Mouse (Mus musculus): ENCODE results near the gene Fgfr1op2. TPM values are rescaled to one million over a fixed set of nuclear protein-coding genes. Genes with fewer than 3 reads are reported as not detected.
A peak's percentile ranks its signal among the peaks of the same experiment; 100 is the strongest.

The Fgfr1op2 gene
- polyA plus RNA-seq, 1 experiment from 2014 or later = 99.2 TPM

GRCm38 (mm10) chr6:146631847-146632246 is 54.8 kb downstream of the Fgfr1op2 start:
- H3K4me2 ChIP-seq (replicated peaks; ENCODE audit: low read depth, low read length) = no peak overlapping the region
- H3K36me3 ChIP-seq (ENCODE audit: insufficient read depth, low read length) = no peaks in the 10 kb centered on the region
- WGBS = 79% methylated on average over 8 of the region's 8 CpGs
- no peak overlapping the region for H3K9ac ChIP-seq (replicated peaks; ENCODE audit: low read depth)
- no peaks in the 10 kb centered on the region for H3K9me3 ChIP-seq (ENCODE audit: low read length)
- H3K4me1 ChIP-seq (ENCODE audit: insufficient read depth, low read depth, low read length) = 0 out of 2 replicates have a peak, but pooled peaks cover 3% of the 10 kb centered on the region
- no peaks in the 10 kb centered on the region for H3K27me3 ChIP-seq (replicated peaks; ENCODE audit: insufficient read depth, low read length)
- no peak overlapping the region for H3K4me3 ChIP-seq (ENCODE audit: low read depth, low read length)
- no peak overlapping the region for H3K27ac ChIP-seq (ENCODE audit: low read length)
- ATAC-seq (no peak), DNase-seq (ENCODE audit: low spot score) (no peak)
- TF ChIP-seq CTCF (IDR thresholded peaks at IDR 0.05) (no peak), EP300 (IDR thresholded peaks at IDR 0.05) (no peak)

- H3K4me2 ChIP-seq (replicated peaks; ENCODE audit: low read depth, low read length) = no peak overlapping the region
- no peaks in the 10 kb centered on the region for H3K36me3 ChIP-seq (ENCODE audit: insufficient read depth, low read length)
- H3K27me3 ChIP-seq (replicated peaks; ENCODE audit: insufficient read depth, low read length) = no peaks in the 10 kb centered on the region
- DNase-seq (ENCODE audit: low spot score) = no peak
- WGBS = 82% methylated on average over 9 of the region's 9 CpGs
- ATAC-seq = no peak
- TF ChIP-seq EP300 (IDR thresholded peaks at IDR 0.05) (no peak), CTCF (IDR thresholded peaks at IDR 0.05) (no peak)
- no peak overlapping the region for H3K9ac ChIP-seq (replicated peaks; ENCODE audit: low read depth)
- H3K4me1 ChIP-seq (ENCODE audit: insufficient read depth, low read depth, low read length) = 0 out of 2 replicates have a peak, but pooled peaks cover 3% of the 10 kb centered on the region
- H3K9me3 ChIP-seq (ENCODE audit: low read length) = no peaks in the 10 kb centered on the region
- H3K4me3 ChIP-seq (ENCODE audit: low read depth, low read length) = no peak overlapping the region
- H3K27ac ChIP-seq (ENCODE audit: low read length) = no peak overlapping the region
Observed at GRCm38 (mm10) chr6:146632403-146632802, 55.4 kb downstream of the Fgfr1op2 start.

GRCm38 (mm10) chr6:146633097-146633496 is 56.1 kb downstream of the Fgfr1op2 start:
- H3K27ac ChIP-seq (ENCODE audit: low read length) = no peak overlapping the region
- no peak for DNase-seq (ENCODE audit: low spot score)
- no peak for TF ChIP-seq CTCF (IDR thresholded peaks at IDR 0.05)
- TF ChIP-seq EP300 (IDR thresholded peaks at IDR 0.05) = no peak
- no peak overlapping the region for H3K4me3 ChIP-seq (ENCODE audit: low read depth, low read length)
- no peaks in the 10 kb centered on the region for H3K36me3 ChIP-seq (ENCODE audit: insufficient read depth, low read length)
- 0 out of 2 replicates have a peak, but pooled peaks cover 3% of the 10 kb centered on the region for H3K4me1 ChIP-seq (ENCODE audit: insufficient read depth, low read depth, low read length)
- H3K9me3 ChIP-seq (ENCODE audit: low read length) = no peaks in the 10 kb centered on the region
- peak overlapping the region; percentile 85; the same call in 1 of the 2 replicates for H3K4me2 ChIP-seq (replicated peaks; ENCODE audit: low read depth, low read length)
- no peak for ATAC-seq
- WGBS = 59% methylated on average over 8 of the region's 8 CpGs
- H3K27me3 ChIP-seq (replicated peaks; ENCODE audit: insufficient read depth, low read length) = no peaks in the 10 kb centered on the region
- no peak overlapping the region for H3K9ac ChIP-seq (replicated peaks; ENCODE audit: low read depth)

- peak; percentile 44 for DNase-seq (ENCODE audit: low spot score)
- Histone ChIP-seq H3K9me3 (ENCODE audit: low read length) (no peaks in the 10 kb centered on the region), H3K36me3 (ENCODE audit: insufficient read depth, low read length) (no peaks in the 10 kb centered on the region), H3K4me3 (ENCODE audit: low read depth, low read length) (peak overlapping the region; percentile 71), H3K27me3 (replicated peaks; ENCODE audit: insufficient read depth, low read length) (no peaks in the 10 kb centered on the region), H3K4me1 (ENCODE audit: insufficient read depth, low read depth, low read length) (0 out of 2 replicates have a peak, but pooled peaks cover 3% of the 10 kb centered on the region), H3K27ac (ENCODE audit: low read length) (peak overlapping the region; percentile 74; the same call in 1 of the 2 replicates), H3K4me2 (replicated peaks; ENCODE audit: low read depth, low read length) (peak overlapping the region; percentile 85), H3K9ac (replicated peaks; ENCODE audit: low read depth) (peak overlapping the region; percentile 71)
- ATAC-seq = no peak
- TF ChIP-seq CTCF (IDR thresholded peaks at IDR 0.05) = no peak
- WGBS = 11% methylated on average over 14 of the region's 14 CpGs
Observed at GRCm38 (mm10) chr6:146633629-146634014, 56.6 kb downstream of the Fgfr1op2 start.

GRCm38 (mm10) chr6:146634015-146634722 is 57.2 kb downstream of the Fgfr1op2 start:
- no peaks in the 10 kb centered on the region for H3K36me3 ChIP-seq (ENCODE audit: insufficient read depth, low read length)
- peak overlapping the region; percentile 71 for H3K9ac ChIP-seq (replicated peaks; ENCODE audit: low read depth)
- peak overlapping the region; percentile 71 for H3K4me3 ChIP-seq (ENCODE audit: low read depth, low read length)
- H3K4me2 ChIP-seq (replicated peaks; ENCODE audit: low read depth, low read length) = peak overlapping the region; percentile 85
- no peaks in the 10 kb centered on the region for H3K27me3 ChIP-seq (replicated peaks; ENCODE audit: insufficient read depth, low read length)
- ATAC-seq (peak; percentile 96), DNase-seq (ENCODE audit: low spot score) (peak; percentile 89)
- TF ChIP-seq CTCF (IDR thresholded peaks at IDR 0.05) (peak; percentile 35), EP300 (IDR thresholded peaks at IDR 0.05) (no peak)
- H3K9me3 ChIP-seq (ENCODE audit: low read length) = no peaks in the 10 kb centered on the region
- H3K4me1 ChIP-seq (ENCODE audit: insufficient read depth, low read depth, low read length) = 0 out of 2 replicates have a peak, but pooled peaks cover 3% of the 10 kb centered on the region
- under 1% methylated on average over 59 of the region's 82 CpGs for WGBS
- peak overlapping the region; percentile 74 for H3K27ac ChIP-seq (ENCODE audit: low read length)

GRCm38 (mm10) chr6:146634759-146635606 is 58.0 kb downstream of the Fgfr1op2 start:
- H3K4me3 ChIP-seq (ENCODE audit: low read depth, low read length) = no peak overlapping the region
- H3K9me3 ChIP-seq (ENCODE audit: low read length) = no peaks in the 10 kb centered on the region
- DNase-seq (ENCODE audit: low spot score) (no peak), ATAC-seq (no peak)
- H3K9ac ChIP-seq (replicated peaks; ENCODE audit: low read depth) = no peak overlapping the region
- H3K4me2 ChIP-seq (replicated peaks; ENCODE audit: low read depth, low read length) = peak overlapping the region; percentile 85
- WGBS = 59% methylated on average over 4 of the region's 4 CpGs
- no peaks in the 10 kb centered on the region for H3K27me3 ChIP-seq (replicated peaks; ENCODE audit: insufficient read depth, low read length)
- TF ChIP-seq CTCF (IDR thresholded peaks at IDR 0.05) = no peak
- TF ChIP-seq EP300 (IDR thresholded peaks at IDR 0.05) = no peak
- H3K36me3 ChIP-seq (ENCODE audit: insufficient read depth, low read length) = no peaks in the 10 kb centered on the region
- no peak overlapping the region for H3K27ac ChIP-seq (ENCODE audit: low read length)
- H3K4me1 ChIP-seq (ENCODE audit: insufficient read depth, low read depth, low read length) = 0 out of 2 replicates have a peak, but pooled peaks cover 3% of the 10 kb centered on the region
